Mouse (Mus musculus): ENCODE results near the gene Mrpl58. TPM values are rescaled to one million over a fixed set of nuclear protein-coding genes. Genes with fewer than 3 reads are reported as not detected.
"Not testable (repeated sequence)": the region's sequence is repeated elsewhere in the genome, so short reads cannot be mapped to it uniquely, and the experiment has no call there.

Mrpl58 gene
- polyA plus RNA-seq, 1 experiment from 2014 or later = 180 TPM

- Histone ChIP-seq H3K36me3 (ENCODE audit: insufficient read depth, low read length) (no peaks in the 10 kb centered on the region), H3K27me3 (replicated peaks; ENCODE audit: insufficient read depth, low read length) (no peaks in the 10 kb centered on the region), H3K4me3 (ENCODE audit: low read depth, low read length) (no peak overlapping the region), H3K9ac (replicated peaks; ENCODE audit: low read depth) (no peak overlapping the region), H3K27ac (ENCODE audit: low read length) (no peak overlapping the region), H3K4me1 (ENCODE audit: insufficient read depth, low read depth, low read length) (0 out of 2 replicates have a peak, but pooled peaks cover 4% of the 10 kb centered on the region), H3K9me3 (ENCODE audit: low read length) (no peaks in the 10 kb centered on the region), H3K4me2 (replicated peaks; ENCODE audit: low read depth, low read length) (no peak overlapping the region)
- no peak for TF ChIP-seq CTCF (IDR thresholded peaks at IDR 0.05)
- no peak for TF ChIP-seq EP300 (IDR thresholded peaks at IDR 0.05)
- 57% methylated on average over 7 of the region's 7 CpGs for WGBS
- ATAC-seq (no peak), DNase-seq (ENCODE audit: low spot score) (no peak)
These were observed 45.4 kb downstream of the Mrpl58 start for GRCm38 (mm10) chr11:115448998-115449397.

GRCm38 (mm10) chr11:115450176-115450575, 46.6 kb downstream of the Mrpl58 start:
- Histone ChIP-seq H3K4me2 (replicated peaks; ENCODE audit: low read depth, low read length) (no peak overlapping the region), H3K4me3 (ENCODE audit: low read depth, low read length) (no peak overlapping the region), H3K27ac (ENCODE audit: low read length) (no peak overlapping the region), H3K36me3 (ENCODE audit: insufficient read depth, low read length) (no peaks in the 10 kb centered on the region), H3K4me1 (ENCODE audit: insufficient read depth, low read depth, low read length) (0 out of 2 replicates have a peak, but pooled peaks cover 4% of the 10 kb centered on the region), H3K9me3 (ENCODE audit: low read length) (no peaks in the 10 kb centered on the region), H3K27me3 (replicated peaks; ENCODE audit: insufficient read depth, low read length) (no peaks in the 10 kb centered on the region), H3K9ac (replicated peaks; ENCODE audit: low read depth) (no peak overlapping the region)
- DNase-seq (ENCODE audit: low spot score) (no peak), ATAC-seq (no peak)
- WGBS = 84% methylated on average over 7 of the region's 7 CpGs
- TF ChIP-seq CTCF (IDR thresholded peaks at IDR 0.05) (no peak), EP300 (IDR thresholded peaks at IDR 0.05) (no peak)

- 75% methylated on average over 8 of the region's 8 CpGs for WGBS
These were observed 48.3 kb downstream of the Mrpl58 start for GRCm38 (mm10) chr11:115451781-115452241.

GRCm38 (mm10) chr11:115452281-115452860, 48.8 kb downstream of the Mrpl58 start:
- Histone ChIP-seq H3K4me2 (replicated peaks; ENCODE audit: low read depth, low read length) (no peak overlapping the region), H3K27ac (ENCODE audit: low read length) (no peak overlapping the region), H3K4me3 (ENCODE audit: low read depth, low read length) (no peak overlapping the region), H3K36me3 (ENCODE audit: insufficient read depth, low read length) (no peaks in the 10 kb centered on the region), H3K9me3 (ENCODE audit: low read length) (no peaks in the 10 kb centered on the region), H3K4me1 (ENCODE audit: insufficient read depth, low read depth, low read length) (no peaks in the 10 kb centered on the region), H3K9ac (replicated peaks; ENCODE audit: low read depth) (no peak overlapping the region), H3K27me3 (replicated peaks; ENCODE audit: insufficient read depth, low read length) (no peaks in the 10 kb centered on the region)
- ATAC-seq (no peak), DNase-seq (ENCODE audit: low spot score) (no peak)
- 80% methylated on average over 7 of the region's 7 CpGs for WGBS
- no peak for TF ChIP-seq EP300 (IDR thresholded peaks at IDR 0.05)
- no peak for TF ChIP-seq CTCF (IDR thresholded peaks at IDR 0.05)

More at GRCm38 (mm10) chr11:115451781-115452241, 48.3 kb downstream of the Mrpl58 start:
- Histone ChIP-seq H3K4me2 (replicated peaks; ENCODE audit: low read depth, low read length) (no peak overlapping the region), H3K27me3 (replicated peaks; ENCODE audit: insufficient read depth, low read length) (no peaks in the 10 kb centered on the region), H3K4me3 (ENCODE audit: low read depth, low read length) (no peak overlapping the region), H3K9me3 (ENCODE audit: low read length) (no peaks in the 10 kb centered on the region), H3K4me1 (ENCODE audit: insufficient read depth, low read depth, low read length) (0 out of 2 replicates have a peak, but pooled peaks cover 2% of the 10 kb centered on the region), H3K27ac (ENCODE audit: low read length) (no peak overlapping the region), H3K9ac (replicated peaks; ENCODE audit: low read depth) (no peak overlapping the region), H3K36me3 (ENCODE audit: insufficient read depth, low read length) (no peaks in the 10 kb centered on the region)
- TF ChIP-seq CTCF (IDR thresholded peaks at IDR 0.05) (no peak), EP300 (IDR thresholded peaks at IDR 0.05) (no peak)
- DNase-seq (ENCODE audit: low spot score) (no peak), ATAC-seq (no peak)

- Histone ChIP-seq H3K4me2 (replicated peaks; ENCODE audit: low read depth, low read length) (no peak overlapping the region), H3K4me3 (ENCODE audit: low read depth, low read length) (no peak overlapping the region), H3K27ac (ENCODE audit: low read length) (no peak overlapping the region), H3K4me1 (ENCODE audit: insufficient read depth, low read depth, low read length) (no peaks in the 10 kb centered on the region), H3K27me3 (replicated peaks; ENCODE audit: insufficient read depth, low read length) (no peaks in the 10 kb centered on the region), H3K9ac (replicated peaks; ENCODE audit: low read depth) (no peak overlapping the region), H3K36me3 (ENCODE audit: insufficient read depth, low read length) (no peaks in the 10 kb centered on the region), H3K9me3 (ENCODE audit: low read length) (no peaks in the 10 kb centered on the region)
- WGBS = 54% methylated on average over 4 of the region's 4 CpGs
- TF ChIP-seq CTCF (IDR thresholded peaks at IDR 0.05) = no peak
- TF ChIP-seq EP300 (IDR thresholded peaks at IDR 0.05) = no peak
- ATAC-seq = no peak
- no peak for DNase-seq (ENCODE audit: low spot score)
These were observed 49.8 kb downstream of the Mrpl58 start for GRCm38 (mm10) chr11:115453306-115453705.

- 89% methylated on average over 6 of the region's 6 CpGs for WGBS
- H3K4me3 ChIP-seq (ENCODE audit: low read depth, low read length); H3K27me3 ChIP-seq (replicated peaks; ENCODE audit: insufficient read depth, low read length); H3K4me2 ChIP-seq (replicated peaks; ENCODE audit: low read depth, low read length); H3K9ac ChIP-seq (replicated peaks; ENCODE audit: low read depth); DNase-seq (ENCODE audit: low spot score); ATAC-seq; H3K4me1 ChIP-seq (ENCODE audit: insufficient read depth, low read depth, low read length); H3K9me3 ChIP-seq (ENCODE audit: low read length); H3K27ac ChIP-seq (ENCODE audit: low read length); H3K36me3 ChIP-seq (ENCODE audit: insufficient read depth, low read length): not testable (repeated sequence)
These were observed 51.3 kb downstream of the Mrpl58 start for GRCm38 (mm10) chr11:115454822-115455221.
